Mouse (Mus musculus) embryo, embryonic 11.5 days (tissue): ENCODE data around the gene Srsf2.
"Not testable (repeated sequence)": the region's sequence is repeated elsewhere in the genome, so short reads cannot be mapped to it uniquely, and the experiment has no call there.

ENCODE experiments used
- DNase-seq: peaks from one replicate; pipeline ENCODE4 v3.0.0-alpha.2; 2012; ENCODE audit warnings: low read depth, low spot score

Gene Srsf2

DNA sequence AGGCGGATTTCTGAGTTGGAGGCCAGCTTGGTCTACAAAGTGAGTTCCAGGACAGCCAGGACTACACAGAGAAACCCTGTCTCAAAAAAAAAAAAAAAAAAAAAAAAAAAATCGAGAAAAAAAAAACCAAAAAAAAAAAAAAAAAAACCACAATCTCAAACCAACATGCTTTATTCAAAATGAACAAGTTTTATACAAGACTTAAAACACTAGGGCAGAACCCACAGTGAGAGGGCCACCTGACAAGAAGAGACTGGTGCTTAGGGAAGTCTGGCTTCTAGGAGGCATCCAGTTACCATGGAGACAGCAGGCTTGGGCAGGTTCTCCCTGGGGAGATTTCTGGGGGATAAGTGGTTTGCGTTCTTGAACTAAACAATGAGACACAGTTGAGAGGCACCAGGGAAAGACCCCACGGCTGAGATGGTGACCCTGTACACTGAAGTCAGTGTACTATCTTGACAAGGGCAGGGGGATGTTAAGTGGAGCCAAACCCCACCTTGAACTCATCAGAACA, 20.7 kb downstream of the Srsf2 start:
- no peak for DNase-seq

DNA sequence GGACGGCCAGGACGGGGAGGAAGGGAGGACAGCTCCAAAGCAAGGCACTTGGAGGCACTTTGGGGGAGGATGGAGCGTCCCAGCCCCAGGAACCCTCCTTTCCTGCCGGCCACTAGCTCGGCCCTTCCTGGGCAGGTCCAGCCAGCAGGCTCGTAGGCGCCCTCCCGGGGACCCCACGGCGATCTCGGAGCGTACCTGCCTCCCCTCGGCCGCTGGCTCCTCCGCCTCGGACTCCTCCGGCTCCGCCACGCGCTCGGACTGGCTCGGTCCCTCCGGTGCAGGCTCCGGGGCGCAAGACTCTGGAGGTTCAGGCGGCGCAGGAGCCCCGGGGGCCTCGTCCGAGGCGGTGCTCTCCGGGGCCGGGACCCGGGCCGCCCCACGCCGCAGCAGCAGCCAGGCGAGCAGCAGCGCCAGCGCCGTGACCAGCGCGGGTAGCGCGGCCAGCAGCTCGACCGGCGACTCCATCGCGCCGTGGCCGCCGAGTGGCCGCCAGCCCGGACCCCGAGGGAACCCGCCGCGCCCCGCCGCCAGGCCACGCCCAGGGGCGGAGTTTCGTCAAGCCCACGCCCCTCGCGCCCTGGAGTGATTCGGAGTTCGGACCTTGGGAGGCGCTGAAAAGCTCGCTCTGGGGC, 25.2 kb downstream of the Srsf2 start, which contains the start of gene Mxra7:
Mxra7 (minus strand) TSS at position 513 of the 632 bp plus-strand sequence.
- peak; percentile 59 for DNase-seq

DNA sequence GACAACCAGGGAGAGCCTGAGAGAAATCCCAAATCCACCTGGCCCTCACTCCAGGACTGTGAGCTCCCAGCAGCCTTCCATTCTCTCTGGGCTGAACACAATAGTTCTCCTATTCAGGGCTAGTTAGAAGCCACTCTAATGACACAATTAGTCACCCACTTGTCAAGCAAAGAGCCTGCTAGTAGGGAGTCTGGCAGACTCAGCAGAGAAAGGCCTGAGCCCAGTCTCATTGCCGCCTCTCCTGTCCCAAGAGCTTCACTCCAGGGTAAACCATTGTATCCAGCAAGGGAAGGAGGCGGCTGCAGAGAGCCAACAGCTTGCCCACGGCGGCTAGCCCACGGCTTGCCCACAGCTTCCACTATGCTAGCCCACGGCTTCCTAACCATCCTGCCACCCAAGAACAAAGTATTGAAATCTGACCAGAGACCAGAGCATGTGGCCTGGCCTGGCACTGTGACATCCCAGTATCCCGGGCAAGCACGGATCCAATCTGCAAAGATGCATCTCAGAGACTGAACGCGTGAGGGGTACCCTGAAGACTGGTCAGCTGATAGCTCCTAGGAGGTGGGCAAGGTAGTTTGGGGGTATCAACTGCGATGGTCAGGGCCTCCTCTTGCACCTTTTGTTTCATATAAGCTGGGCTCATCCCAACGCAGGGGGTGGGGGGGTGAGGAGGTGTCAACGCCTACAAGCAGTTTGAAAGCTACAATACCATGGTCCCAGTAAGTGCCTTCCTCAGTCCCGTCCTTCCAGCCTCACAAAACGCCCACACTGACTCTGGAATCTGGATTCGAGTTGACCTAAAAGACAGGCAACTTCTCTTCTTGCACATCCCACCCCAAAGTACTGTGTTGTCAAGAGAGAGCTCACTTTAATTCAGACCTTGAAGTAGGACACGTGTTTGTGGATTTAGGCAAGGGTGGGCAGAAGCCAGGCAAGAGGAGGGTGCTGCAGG, 26.1 kb downstream of the Srsf2 start:
- no peak for DNase-seq

DNA sequence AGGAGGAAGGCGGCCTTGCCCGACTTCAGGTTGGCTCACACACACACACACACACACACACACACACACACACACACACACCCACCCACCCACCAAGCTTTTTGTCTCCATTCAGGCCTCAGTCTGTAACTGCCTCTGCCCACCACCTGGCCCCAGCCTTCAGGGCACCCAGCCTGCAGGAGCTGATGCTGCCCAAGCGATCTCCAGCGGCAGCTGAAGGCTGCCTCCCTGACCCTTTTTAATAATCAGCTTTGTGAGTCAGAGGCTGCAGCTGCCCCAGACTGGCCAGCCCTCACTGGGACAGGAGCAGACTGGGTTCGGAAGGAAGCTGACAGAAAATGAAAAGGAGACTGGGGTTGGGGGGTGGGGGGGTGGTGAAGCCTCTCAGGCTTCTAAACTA, 27.7 kb downstream of the Srsf2 start:
- no peak for DNase-seq

DNA sequence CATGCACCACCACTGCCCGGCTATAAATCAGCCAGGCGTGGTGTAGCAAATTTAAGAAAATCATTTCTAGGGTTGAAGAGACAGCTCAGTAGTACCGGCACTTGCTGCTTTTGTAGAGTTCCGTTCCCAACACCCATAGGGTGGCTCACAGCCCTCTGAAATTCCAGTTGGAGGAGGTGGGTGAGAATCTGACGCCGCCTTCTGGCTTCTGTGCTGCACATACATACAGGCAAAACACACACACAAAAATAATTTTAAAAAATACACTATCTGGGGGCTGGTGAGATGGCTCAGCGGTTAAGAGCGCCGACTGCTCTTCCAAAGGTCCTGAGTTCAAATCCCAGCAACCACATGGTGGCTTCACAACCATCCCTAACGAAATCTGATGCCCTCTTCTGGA, 29.0 kb downstream of the Srsf2 start:
- DNase-seq, result not testable (repeated sequence)

DNA sequence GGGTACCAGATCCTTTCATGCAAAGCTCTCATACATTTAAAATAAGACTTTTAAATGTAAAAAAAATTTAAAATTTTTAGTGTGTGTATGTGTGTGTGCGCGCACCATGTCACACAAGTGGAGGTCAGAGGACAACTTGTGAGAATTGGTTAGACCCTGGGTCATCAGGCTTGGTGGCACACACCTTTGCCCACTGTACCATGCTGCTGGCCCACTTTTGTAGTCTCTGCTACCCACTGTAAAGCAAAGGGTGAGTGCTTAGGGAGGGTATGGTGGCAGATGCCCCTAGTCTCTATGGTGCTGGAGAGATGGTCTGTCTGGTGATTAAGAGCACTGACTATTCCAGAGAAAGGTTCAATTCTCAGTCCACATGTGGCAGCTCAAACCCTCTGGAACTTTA, 29.6 kb downstream of the Srsf2 start:
- no peak for DNase-seq

DNA sequence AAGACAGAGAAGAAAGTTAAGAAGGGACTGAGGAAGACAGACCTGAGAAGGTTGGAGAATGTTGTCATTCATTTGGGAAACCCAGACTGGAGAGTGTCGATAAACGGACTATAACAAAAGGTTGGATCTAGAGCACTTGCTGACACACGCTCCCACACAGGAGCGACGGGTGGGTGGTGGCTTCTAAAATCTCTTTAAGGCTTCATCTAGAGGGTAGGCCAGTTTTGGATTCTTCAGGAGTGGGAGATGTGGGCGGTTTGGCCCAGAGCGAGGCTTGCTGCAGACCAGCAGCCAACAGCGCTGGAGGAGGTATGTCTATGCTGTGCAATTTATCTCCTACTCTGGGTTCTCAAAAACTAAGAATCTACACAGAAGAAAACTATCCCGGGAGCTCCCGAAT, 30.3 kb downstream of the Srsf2 start:
- no peak for DNase-seq

DNA sequence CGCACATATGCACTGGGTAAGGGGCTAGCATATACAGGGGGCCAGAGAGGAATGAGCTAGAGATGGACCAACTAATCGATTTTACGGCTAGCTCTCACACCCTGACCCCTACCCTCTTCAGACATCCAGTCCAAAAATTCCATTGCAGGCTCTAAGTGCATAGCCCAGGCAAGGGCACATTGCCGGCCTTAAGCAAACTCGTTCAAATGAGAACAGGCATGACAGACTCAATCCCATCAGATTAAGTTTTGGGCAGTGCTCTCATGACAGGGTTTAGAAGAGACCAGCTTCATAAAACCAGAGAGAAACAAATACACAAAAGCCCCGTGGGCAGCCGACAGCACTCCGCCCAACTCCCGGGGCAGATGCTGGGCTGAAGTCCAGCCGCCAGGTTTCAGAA, 30.7 kb downstream of the Srsf2 start:
- DNase-seq, result no peak

DNA sequence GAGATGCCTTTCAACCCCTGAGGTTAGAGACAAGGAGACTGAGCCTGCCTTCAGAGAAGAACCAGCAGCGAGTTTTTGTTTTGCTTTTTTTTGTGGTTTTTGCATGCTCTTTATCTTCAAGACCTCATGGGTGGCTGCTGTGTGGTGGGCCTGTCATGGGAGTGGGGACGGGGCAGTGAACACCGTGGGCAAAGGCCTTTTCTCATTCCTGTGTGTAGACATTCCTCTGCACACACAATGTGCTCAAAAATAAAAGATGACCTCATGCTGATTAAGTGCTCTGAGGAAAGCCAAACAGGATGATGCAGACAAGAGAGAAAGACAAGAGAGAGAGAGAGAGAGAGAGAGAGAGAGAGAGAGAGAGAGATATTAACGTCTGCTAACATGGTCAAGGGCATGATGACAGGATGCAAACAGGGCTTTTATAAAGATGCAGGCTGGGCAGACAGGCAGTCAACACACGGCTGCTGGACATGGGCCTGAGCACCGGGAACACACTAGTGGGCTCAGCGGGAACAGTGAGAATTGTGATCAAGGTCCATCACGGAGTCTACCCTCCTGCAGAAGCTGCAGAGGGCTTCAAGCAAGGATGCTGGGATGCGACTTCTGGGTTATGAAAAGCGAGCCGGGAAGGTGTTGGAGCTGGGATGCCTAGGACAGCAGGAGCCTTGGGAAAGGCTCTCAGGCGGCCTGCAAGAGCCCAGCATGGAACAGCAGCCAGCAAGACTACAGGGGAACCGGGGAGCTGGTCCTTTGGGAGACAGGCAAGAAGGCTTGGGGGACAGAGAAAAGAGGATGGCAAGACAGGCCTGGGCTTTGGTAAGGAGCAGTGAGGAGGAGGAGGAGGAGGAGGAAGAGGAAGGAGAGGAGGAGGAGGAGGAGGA, 31.6 kb downstream of the Srsf2 start:
- DNase-seq, result no peak

DNA sequence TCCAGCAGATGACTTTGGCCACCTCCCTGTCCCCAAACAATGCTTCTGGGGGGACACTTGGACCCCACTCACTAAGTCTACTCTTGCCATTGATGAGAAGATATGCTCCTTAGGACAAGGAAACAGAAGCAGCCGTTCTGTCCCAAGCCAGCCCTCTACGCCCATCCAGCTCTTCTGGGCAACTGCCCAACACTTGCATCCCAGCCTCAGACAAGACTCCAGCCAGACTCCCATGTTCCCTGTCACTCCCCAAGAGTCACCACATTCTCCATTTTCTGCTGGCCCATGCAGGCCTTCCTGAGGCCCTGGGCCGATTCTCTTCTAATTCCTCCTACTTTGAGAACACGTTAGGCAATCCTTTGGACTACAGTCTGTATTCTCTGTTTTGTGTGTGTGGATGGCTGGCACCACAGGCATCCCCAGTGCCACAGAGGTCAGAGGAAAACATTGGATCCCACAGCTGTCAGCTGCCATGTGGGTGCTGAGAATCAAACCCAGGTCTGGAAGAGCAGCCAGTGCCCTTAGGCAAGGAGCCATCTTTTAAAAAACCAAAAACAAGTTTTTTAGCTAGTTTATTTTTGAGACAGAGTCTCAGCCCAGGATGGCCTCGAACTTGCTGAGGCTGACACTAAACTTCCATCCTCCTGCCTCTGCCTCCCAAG, 32.8 kb downstream of the Srsf2 start:
- no peak for DNase-seq

DNA sequence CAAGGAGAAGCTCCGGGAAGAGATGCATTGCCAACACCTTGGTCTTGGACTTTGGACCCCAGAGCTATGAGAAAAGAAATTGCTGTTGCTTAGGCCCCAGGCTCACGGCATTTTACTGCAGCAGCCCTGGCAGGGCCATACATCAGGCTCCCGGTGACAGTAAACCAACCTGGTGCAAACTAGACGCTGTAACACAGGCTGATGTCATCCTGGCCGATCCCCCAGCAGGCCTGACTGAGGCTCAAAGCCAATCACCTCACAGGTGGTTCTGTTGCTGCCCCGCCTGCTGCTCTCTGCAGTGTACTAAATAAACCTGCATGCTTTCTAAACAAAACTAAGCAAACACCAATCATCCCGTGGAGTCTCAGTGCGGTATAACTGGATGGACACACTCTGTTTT, 34.2 kb downstream of the Srsf2 start:
- no peak for DNase-seq

DNA sequence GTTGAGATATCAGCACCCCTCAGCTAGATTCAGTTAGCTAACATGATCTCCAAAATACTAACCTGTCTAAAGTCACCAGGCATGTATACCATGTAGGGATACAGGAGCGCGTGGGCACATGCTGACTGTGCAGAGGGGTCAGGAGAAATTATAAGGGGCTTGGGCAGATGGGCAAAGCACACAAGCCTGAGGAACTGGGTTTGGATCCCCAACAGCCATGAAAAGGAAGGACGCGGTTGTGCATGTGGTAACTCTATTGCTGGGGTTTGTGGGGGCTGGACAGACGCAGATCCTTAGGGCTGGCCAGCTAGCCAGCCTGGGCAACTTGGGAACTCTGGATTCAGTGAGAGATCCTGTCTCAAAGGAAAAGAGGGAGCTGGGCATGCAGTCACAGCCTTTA, 35.3 kb downstream of the Srsf2 start:
- DNase-seq, result no peak

DNA sequence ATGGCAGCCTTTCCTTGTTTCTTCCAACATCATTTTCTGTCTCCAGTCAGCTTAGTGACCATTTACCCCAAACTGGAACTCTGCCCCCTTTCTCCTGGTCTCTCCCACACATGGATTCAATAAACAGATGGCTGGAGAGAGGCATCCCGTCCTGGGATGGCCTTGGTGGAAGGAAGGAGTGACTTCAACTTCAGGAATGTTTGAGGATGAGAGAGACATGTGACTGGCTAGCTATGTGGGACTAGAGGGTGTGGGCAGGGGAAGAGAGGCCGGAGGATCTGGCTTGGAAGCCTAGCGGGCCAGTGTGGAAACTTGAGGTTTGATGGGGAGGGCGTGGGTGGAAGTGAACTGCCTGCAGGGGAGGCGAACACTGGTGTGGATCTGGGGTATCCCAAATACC, 36.1 kb downstream of the Srsf2 start:
- DNase-seq, result no peak

DNA sequence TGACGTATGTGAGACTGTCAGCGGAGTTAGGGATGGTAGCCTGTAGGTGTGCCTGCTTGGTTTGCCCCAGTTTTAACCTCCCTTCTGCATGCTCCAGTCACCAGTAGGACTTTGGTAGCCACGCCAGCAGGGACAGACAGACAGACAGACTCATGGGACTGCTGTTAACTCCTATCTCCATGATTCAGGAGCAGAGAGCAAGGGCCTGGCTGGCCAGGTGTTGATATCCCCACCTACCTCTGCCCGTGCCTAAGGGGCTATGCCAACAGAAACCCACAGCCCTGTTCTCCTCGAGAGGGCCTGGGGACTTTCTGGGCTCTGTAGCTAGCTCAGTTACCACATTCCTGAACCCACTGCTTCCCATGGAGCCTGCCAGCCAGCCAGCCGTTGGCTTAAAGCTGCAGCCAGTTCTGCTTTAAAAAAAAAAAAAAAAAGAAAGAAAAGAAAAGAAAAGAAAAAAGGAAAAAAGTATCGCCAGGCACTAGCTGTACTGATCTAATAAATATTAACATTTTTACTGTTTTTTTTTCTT, 37.9 kb downstream of the Srsf2 start:
- DNase-seq, result no peak

DNA sequence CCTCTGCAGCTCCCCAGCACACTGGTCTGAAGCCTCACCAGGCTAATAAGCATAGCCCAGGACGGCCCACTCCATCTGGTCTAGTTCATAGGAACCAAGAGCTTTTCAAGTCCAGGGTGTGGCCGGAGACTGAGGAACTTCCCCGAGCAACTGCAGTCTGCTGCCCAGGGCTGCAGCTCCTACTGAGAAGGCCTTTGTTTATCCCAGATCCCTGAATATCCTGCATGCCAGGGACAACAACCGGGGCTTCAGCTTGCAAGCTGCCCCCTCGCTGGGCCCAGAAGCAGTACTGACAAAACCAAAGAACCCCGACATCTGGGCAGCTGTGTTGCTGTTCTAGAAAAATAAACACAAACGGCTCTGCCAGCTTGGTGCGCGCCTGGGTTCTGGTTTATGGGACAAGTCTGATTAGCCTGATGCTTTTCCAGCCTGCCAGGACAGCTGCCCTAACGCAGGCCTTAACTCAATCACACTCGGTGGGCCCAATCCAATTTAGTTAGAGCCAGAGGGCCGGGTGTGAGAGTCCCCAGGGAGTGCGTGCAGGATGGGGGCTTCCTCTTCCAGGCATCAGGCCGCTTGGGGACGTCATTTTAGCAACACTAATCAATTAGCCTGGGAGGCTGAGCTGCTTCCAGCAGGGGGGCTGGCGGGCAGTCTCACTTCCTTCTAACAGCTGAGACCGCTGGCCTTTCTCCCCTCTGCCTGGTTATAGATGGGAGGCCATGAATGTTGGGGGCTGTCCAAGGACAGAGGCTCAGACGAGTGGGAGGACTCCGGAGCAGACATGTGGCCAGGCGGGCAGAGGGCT, 38.6 kb downstream of the Srsf2 start:
- DNase-seq, result peak; percentile 51

DNA sequence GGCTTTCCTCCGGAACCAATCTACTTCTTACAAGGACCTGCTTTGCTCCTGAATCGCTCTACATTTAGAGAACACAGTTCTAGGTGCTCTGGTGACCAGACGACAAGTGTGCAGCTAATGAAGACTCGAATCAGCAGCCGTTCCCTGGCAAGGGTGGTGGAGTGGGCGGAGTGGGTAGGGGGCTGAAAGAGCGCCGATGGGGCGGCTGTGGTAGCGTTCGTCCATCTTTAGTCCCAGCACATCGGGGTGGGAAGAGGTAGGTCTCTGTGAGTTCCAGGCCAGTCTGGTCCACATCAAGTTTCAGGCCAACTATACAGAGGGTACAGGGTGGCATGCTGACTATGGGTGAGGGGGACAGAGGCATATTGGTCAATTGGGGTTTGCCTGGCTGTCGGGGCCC, 39.3 kb downstream of the Srsf2 start:
- DNase-seq, result no peak

DNA sequence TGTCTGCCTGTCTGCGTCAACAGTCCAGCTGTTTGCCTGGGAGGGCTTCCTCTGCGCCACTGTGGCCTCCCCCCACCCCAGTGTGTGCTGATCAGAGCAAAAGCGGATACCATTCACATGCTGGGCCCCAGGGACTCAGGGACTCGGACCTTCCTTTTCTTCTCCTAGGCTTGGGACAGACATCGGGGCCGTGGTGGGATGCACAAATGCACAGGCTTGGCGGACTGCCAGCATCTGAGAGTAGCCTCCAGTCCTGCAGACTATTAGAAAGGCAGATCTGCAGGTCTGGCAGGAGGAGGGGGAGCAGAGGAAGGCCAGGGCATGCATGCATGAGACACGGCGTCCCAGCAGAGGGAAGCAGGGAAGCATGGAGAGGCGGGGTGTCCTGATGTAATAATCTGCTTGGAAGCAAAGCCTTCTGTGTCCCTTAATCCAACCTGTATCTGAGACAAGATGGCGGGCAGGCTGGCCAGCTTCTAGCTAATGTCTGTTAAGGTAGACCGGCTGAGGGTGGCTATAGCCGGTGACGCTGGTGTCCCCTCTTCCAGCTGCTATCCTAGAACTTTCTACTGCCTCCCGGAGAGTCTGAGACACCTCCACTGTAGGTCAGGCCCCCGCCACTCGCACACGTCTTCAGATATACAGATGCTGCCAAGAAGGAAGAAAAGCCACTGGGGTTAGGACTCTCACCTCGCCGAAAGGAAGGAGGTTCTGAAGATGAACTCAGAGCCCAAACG, 39.9 kb downstream of the Srsf2 start:
- DNase-seq, result peak; percentile 57

DNA sequence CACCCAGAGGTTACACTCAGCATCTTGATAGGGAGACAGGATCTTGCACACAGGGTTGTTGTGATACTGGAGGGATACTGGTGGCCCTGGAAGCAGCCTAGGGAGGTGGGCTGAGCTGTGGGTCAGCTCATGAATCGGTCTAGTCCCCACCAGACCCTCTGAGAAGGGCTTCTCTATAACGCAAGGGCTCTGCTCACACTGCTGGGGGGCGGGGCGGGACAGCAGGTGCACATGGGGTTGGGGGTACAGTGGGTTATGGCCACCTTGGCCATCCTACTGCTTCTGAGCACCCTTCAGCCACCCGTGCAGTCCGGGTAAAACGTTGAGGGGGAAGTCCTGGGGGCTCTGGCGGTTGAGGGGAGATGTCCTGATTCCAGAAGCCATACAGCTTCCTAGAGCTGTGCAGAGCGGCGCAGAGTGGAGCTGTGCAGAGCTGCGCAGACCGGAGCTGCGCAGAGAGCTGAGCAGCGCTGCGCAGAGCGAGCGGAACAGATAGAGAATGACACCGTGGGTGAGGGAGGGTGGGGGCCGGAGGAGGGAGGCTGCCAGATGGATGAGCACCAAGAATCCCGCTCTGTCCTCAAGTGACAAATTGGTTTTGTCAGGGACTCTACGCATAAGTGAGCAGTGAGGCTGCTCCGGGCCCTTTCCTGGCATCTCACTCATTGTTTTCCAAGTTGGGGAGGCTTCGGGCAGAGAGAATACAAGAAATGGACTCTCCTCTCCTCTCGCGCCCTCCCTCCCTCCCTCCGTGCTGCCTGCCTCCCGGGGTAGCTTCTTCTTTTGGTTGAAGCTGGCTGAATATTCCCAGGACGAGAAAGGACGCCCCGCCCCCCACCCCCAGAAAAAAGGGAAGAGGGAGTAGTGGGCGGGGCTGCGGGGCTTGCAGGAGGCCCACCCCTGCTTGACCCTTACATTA, 41.7 kb downstream of the Srsf2 start:
- peak; percentile 63 for DNase-seq
